Mouse (Mus musculus): ENCODE results near the gene Usp35.

GRCm38 (mm10) chr7:97262541-97262940, 69.3 kb downstream of the Usp35 start:
- no peak for TF ChIP-seq POLR2A (IDR thresholded peaks at IDR 0.05; ENCODE audit: insufficient read depth, low read depth, low read length)
- TF ChIP-seq CTCF (IDR thresholded peaks at IDR 0.05; ENCODE audit: insufficient read depth, low read depth, low read length) = no peak
